Mouse (Mus musculus): ENCODE measurements around the gene Rps15a. TPM values are rescaled to one million over a fixed set of nuclear protein-coding genes. Genes with fewer than 3 reads are reported as not detected.

The Rps15a gene
- polyA plus RNA-seq, 1 experiment from 2014 or later = 793 TPM

- Histone ChIP-seq H3K27ac (no peak overlapping the region), H3K4me2 (peak overlapping the region; percentile 64), H3K4me3 (replicated peaks) (peak overlapping the region; percentile 98), H3K36me3 (peaks cover 69% of the 10 kb centered on the region), H3K27me3 (no peaks in the 10 kb centered on the region), H3K9me3 (no peaks in the 10 kb centered on the region), H3K4me1 (replicated peaks) (peaks cover 33% of the 10 kb centered on the region), H3K9ac (replicated peaks) (peak overlapping the region; percentile 99; the same call in 1 of the 2 replicates)
- WGBS = 69% methylated on average over 5 of the region's 5 CpGs
- ATAC-seq (ENCODE audit: insufficient number of reproducible peaks, insufficient read depth, low FRiP score, low TSS enrichment, low read depth) = no peak
These were observed 2.3 kb downstream of the Rps15a start for GRCm38 (mm10) chr7:118113541-118114297.

DNA sequence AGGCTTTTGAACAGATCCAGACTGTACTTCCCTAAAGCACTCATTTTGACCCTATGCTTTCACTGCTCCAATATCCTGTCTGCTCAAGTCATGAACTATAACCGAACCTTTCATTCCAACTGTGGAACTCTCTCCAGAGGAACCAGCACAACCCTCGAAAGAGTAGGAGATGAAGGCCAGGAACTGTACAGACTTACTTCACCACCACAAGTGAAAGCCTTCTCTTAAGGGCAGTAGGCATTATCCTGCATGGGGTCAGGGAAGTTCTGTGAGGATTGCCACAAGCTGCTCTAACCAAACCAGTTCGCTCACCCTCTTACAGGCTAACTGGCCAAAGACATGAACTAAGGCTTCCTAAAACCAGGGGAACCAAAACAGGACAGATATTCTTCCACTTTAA, 4.9 kb downstream of the Rps15a start:
- 87% methylated on average over 3 of the region's 3 CpGs for WGBS
- H3K9ac ChIP-seq (replicated peaks) = no peak overlapping the region
- ATAC-seq (ENCODE audit: insufficient number of reproducible peaks, insufficient read depth, low FRiP score, low TSS enrichment, low read depth) = no peak
- no peak overlapping the region; the same call in 1 of the 2 replicates for H3K4me3 ChIP-seq (replicated peaks)
- H3K27ac ChIP-seq = no peak overlapping the region
- H3K4me1 ChIP-seq (replicated peaks) = peaks cover 33% of the 10 kb centered on the region
- peak overlapping the region; percentile 64 for H3K4me2 ChIP-seq
- H3K27me3 ChIP-seq = no peaks in the 10 kb centered on the region
- H3K36me3 ChIP-seq = peaks cover 87% of the 10 kb centered on the region
- no peaks in the 10 kb centered on the region for H3K9me3 ChIP-seq

GRCm38 (mm10) chr7:118107671-118108070, 8.3 kb downstream of the Rps15a start:
- no peak overlapping the region for H3K4me2 ChIP-seq
- no peak overlapping the region for H3K27ac ChIP-seq
- no peak for ATAC-seq (ENCODE audit: insufficient number of reproducible peaks, insufficient read depth, low FRiP score, low TSS enrichment, low read depth)
- H3K4me1 ChIP-seq (replicated peaks) = peaks cover 11% of the 10 kb centered on the region
- H3K36me3 ChIP-seq = peaks cover 87% of the 10 kb centered on the region
- H3K27me3 ChIP-seq = no peaks in the 10 kb centered on the region
- H3K9ac ChIP-seq (replicated peaks) = no peak overlapping the region
- 74% methylated on average over 1 of the region's 1 CpGs for WGBS
- no peak overlapping the region for H3K4me3 ChIP-seq (replicated peaks)
- H3K9me3 ChIP-seq = no peaks in the 10 kb centered on the region

DNA sequence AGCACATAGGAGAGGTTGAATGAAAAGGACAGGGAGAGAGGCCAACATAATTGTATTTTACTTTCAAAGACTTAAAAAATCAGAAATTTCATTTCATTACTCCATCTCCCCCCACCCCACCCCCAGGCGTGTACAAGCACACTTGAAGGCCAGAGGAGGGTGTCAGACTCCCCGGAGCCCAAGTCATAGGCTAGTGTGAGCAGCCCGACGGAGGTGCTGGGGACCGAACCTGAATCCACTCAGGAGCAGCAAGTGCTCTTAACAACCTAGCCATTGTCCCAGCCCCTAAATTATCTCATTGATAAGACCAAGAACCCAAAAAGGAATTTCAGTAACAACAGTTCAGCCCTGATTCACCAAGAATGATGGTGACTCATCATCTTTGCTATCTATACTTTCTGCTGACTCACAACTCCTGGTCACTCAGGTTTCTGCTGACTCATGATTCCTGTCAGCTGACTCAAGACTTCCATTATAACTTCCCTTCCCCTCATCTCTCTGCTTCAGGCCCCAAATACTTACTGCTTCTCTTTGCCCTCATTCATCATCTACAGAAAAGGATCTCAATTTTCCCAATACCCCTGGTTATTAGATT, 11.4 kb downstream of the Rps15a start:
- no peak overlapping the region for H3K4me2 ChIP-seq
- WGBS = 73% methylated on average over 5 of the region's 5 CpGs
- H3K9me3 ChIP-seq = no peaks in the 10 kb centered on the region
- no peak overlapping the region for H3K9ac ChIP-seq (replicated peaks)
- no peak overlapping the region for H3K27ac ChIP-seq
- peaks cover 56% of the 10 kb centered on the region for H3K36me3 ChIP-seq
- no peaks in the 10 kb centered on the region for H3K27me3 ChIP-seq
- no peak overlapping the region for H3K4me3 ChIP-seq (replicated peaks)
- no peak for ATAC-seq (ENCODE audit: insufficient number of reproducible peaks, insufficient read depth, low FRiP score, low TSS enrichment, low read depth)
- peaks cover 12% of the 10 kb centered on the region for H3K4me1 ChIP-seq (replicated peaks)

DNA sequence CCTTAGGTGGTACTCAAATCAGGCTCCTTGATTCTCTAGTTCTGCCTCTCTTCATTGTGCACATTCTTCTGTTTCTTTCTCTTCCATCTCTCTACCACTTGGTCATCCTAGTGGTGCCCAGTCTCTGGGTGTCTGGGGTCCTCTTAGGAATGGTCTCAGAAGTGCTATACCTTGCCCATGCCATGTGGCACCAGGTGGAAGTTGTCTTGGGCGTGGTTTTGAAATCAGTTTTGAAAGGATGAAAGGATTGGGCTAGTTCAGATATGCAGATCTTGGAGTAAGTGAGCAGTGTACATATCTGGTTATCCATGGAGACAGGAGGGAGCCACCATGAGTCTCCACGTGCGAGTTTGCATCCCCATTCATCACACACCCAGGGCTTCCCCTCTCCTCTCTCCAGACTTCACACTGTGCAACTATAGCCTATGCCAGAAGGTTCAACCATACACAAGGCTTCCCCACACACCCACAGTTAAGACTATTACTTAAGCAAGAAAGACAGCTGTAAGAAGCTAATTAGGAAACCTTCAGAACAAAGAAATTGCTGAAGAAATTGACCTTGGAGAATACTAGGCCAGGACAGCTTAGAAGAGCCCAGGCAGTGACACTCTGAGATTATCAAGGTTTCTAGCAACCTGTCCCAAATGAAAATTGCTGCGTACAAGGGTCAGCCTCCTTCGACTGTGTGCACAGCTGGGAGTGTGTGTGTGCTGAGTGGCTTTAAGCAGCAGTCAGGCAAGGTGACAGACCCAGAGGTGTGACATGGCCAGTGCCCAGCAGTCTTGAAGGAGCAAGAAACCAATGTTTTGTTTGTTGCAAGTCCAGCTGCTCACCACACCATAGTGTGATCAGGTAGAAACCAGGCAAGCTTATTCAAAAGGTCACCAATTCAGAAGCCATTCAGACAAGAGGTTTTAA, 12.3 kb downstream of the Rps15a start:
- H3K27ac ChIP-seq = peak overlapping the region; percentile 50; the same call in 1 of the 2 replicates
- WGBS = 42% methylated on average over 5 of the region's 5 CpGs
- ATAC-seq (ENCODE audit: insufficient number of reproducible peaks, insufficient read depth, low FRiP score, low TSS enrichment, low read depth) = no peak

DNA sequence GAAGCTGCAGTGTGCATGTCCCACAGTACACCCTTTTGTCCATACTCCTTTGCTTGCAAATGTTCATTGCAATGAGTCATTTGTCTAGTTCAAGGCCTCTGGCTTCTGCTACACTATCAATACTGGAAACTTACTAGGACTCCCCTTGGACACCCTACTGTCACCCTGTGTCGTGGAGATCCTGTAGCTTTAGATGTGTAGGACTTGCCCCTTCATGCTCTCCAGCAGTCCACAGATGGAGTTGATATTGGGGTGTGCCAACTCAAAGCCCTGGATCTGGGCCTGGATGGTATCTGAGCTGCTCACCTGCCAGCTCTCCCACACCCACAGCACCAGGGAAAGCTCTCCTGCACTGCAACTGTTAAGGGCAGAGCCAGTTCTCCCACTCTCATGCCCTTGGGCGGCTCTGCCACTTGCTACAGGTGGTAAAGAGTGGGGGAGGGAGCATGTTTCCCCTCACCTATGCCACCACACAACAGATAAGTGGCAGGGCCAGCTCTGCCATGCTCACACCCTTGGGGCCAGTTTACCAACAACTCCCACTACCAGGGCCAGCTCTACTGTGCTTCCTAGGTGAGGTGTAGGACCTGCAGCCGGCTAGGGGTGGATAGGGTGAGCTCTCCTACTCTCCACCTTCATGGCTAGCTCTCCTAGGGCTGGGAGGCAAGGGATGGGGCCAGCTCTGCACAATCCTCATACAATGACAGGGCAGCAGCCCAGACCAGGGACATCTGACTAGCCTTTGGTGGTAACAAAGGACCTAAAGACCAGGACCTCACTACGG, 13.1 kb downstream of the Rps15a start:
- H3K4me3 ChIP-seq (replicated peaks) = no peak overlapping the region
- 50% methylated on average over 4 of the region's 4 CpGs for WGBS
- ATAC-seq (ENCODE audit: insufficient number of reproducible peaks, insufficient read depth, low FRiP score, low TSS enrichment, low read depth) = peak; percentile 32; the same call in 1 of the 2 replicates

More for the DNA sequence above, 12.3 kb downstream of the Rps15a start:
- Histone ChIP-seq H3K9me3 (no peaks in the 10 kb centered on the region), H3K27me3 (no peaks in the 10 kb centered on the region), H3K9ac (replicated peaks) (no peak overlapping the region), H3K4me2 (no peak overlapping the region), H3K36me3 (peaks cover 47% of the 10 kb centered on the region), H3K4me3 (replicated peaks) (no peak overlapping the region), H3K4me1 (replicated peaks) (peaks cover 12% of the 10 kb centered on the region)

DNA sequence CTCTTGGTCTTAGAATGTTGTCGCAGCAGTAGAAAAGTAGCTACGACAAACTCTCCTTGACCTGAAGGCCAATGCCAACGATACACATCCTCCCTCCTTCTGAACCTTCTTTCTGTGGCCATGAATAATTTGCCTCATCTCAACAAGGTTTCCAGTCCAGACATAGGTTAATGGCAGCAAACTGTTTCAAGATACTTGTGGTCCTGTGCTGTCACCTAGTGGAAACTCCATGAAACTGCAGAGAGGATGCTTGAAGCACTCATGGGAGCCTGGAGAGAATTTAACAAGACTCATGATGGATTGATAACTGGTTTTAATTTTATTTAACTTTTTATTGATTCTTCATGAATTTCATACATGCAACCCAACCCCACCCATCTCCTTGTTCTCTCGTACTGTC, 13.8 kb downstream of the Rps15a start:
- H3K9ac ChIP-seq (replicated peaks) = no peak overlapping the region
- no peaks in the 10 kb centered on the region for H3K27me3 ChIP-seq
- ATAC-seq (ENCODE audit: insufficient number of reproducible peaks, insufficient read depth, low FRiP score, low TSS enrichment, low read depth) = no peak
- H3K36me3 ChIP-seq = peaks cover 32% of the 10 kb centered on the region
- H3K4me1 ChIP-seq (replicated peaks) = peaks cover 12% of the 10 kb centered on the region
- 55% methylated on average over 4 of the region's 4 CpGs for WGBS
- no peaks in the 10 kb centered on the region for H3K9me3 ChIP-seq
- H3K4me3 ChIP-seq (replicated peaks) = no peak overlapping the region
- H3K4me2 ChIP-seq = no peak overlapping the region
- no peak overlapping the region for H3K27ac ChIP-seq

More for the DNA sequence above, 13.1 kb downstream of the Rps15a start:
- Histone ChIP-seq H3K27ac (peak overlapping the region; percentile 50; the same call in 1 of the 2 replicates), H3K27me3 (no peaks in the 10 kb centered on the region), H3K9ac (replicated peaks) (no peak overlapping the region), H3K36me3 (peaks cover 39% of the 10 kb centered on the region), H3K9me3 (no peaks in the 10 kb centered on the region), H3K4me1 (replicated peaks) (peaks cover 12% of the 10 kb centered on the region), H3K4me2 (no peak overlapping the region)

DNA sequence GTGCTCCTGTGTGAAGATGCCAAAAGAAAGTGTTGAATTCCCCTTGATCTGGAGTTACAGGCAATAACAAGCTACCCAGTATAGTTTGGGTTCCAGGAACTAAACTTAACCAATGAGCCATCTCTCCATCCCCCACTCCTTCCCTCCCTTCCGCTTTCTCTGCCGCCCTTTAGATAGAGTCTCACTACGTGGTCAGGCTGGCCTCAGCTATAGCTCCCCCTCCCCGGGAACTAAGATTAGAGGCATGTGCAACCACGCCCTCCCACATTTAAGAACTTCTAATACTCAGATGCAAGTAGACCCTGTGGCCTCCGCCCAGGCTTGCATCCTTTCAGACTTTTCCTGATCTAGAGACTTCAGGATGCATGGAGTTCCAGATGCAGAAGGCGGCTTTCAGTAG, 18.4 kb downstream of the Rps15a start:
- H3K4me1 ChIP-seq (replicated peaks) = peaks cover 12% of the 10 kb centered on the region
- H3K27ac ChIP-seq = no peak overlapping the region
- no peak overlapping the region for H3K4me2 ChIP-seq
- no peak overlapping the region for H3K4me3 ChIP-seq (replicated peaks)
- H3K9me3 ChIP-seq = no peaks in the 10 kb centered on the region
- ATAC-seq (ENCODE audit: insufficient number of reproducible peaks, insufficient read depth, low FRiP score, low TSS enrichment, low read depth) = no peak
- no peaks in the 10 kb centered on the region for H3K27me3 ChIP-seq
- no peaks in the 10 kb centered on the region for H3K36me3 ChIP-seq
- H3K9ac ChIP-seq (replicated peaks) = no peak overlapping the region
- WGBS = 60% methylated on average over 7 of the region's 7 CpGs

- H3K27ac ChIP-seq = no peak overlapping the region
- 84% methylated on average over 4 of the region's 4 CpGs for WGBS
- no peaks in the 10 kb centered on the region for H3K27me3 ChIP-seq
- H3K9ac ChIP-seq (replicated peaks) = no peak overlapping the region
- no peak overlapping the region for H3K4me3 ChIP-seq (replicated peaks)
- ATAC-seq (ENCODE audit: insufficient number of reproducible peaks, insufficient read depth, low FRiP score, low TSS enrichment, low read depth) = no peak
- no peaks in the 10 kb centered on the region for H3K9me3 ChIP-seq
- no peak overlapping the region for H3K4me2 ChIP-seq
- no peaks in the 10 kb centered on the region for H3K36me3 ChIP-seq
- no peaks in the 10 kb centered on the region for H3K4me1 ChIP-seq (replicated peaks)
These were observed 36.0 kb downstream of the Rps15a start for GRCm38 (mm10) chr7:118079987-118080386.

GRCm38 (mm10) chr7:118079097-118079496, 36.9 kb downstream of the Rps15a start:
- no peak overlapping the region for H3K9ac ChIP-seq (replicated peaks)
- H3K4me1 ChIP-seq (replicated peaks) = no peaks in the 10 kb centered on the region
- whole genome bisulfite sequencing = 91% methylated on average over 5 of the region's 5 CpGs
- H3K9me3 ChIP-seq = no peaks in the 10 kb centered on the region
- no peak for ATAC-seq (ENCODE audit: insufficient number of reproducible peaks, insufficient read depth, low FRiP score, low TSS enrichment, low read depth)
- no peak overlapping the region for H3K4me2 ChIP-seq
- no peaks in the 10 kb centered on the region for H3K27me3 ChIP-seq
- H3K36me3 ChIP-seq = no peaks in the 10 kb centered on the region
- no peak overlapping the region for H3K27ac ChIP-seq
- H3K4me3 ChIP-seq (replicated peaks) = no peak overlapping the region
